Mouse (Mus musculus): ENCODE measurements around the gene Gtf2i.

DNA sequence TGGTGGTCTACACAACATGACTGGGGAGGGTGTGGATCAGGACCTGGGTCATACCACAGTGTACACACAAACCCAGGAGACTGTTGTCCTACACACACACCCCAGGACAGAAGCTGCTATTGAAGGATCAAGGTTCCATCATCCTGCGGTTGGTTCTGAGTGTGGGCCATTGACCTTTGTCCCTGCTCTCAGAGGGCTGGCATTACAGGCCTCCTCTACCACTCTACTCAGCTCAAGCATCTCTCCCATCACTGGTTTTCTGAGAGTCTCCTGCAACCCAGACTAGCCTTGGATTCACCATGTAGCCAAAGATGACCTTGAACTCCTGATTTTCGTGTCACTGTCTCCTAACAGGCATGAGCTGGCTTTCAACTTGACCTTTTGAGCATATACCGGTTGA, 78.3 kb downstream of the Gtf2i start:
- TF ChIP-seq CTCF (IDR thresholded peaks at IDR 0.05) (no peak), POLR2A (IDR thresholded peaks at IDR 0.05; ENCODE audit: insufficient read depth, low read depth, low read length) (no peak)

All from heart, adult 2 months (tissue).